Mouse (Mus musculus): ENCODE measurements around the gene Adam12.

Adam12 gene

GRCm38 (mm10) chr7:134149351-134149750, 82.6 kb downstream of the Adam12 start:
- DNase-seq, result no peak

- DNase-seq, result no peak
Measured at GRCm38 (mm10) chr7:134147561-134147960, 84.4 kb downstream of the Adam12 start.

GRCm38 (mm10) chr7:134146821-134147220, 85.1 kb downstream of the Adam12 start:
- no peak for DNase-seq

GRCm38 (mm10) chr7:134144111-134144510, 87.8 kb downstream of the Adam12 start:
- no peak for DNase-seq

- peak; percentile 26 for DNase-seq
Measured at GRCm38 (mm10) chr7:134139291-134139949, 92.5 kb downstream of the Adam12 start.

GRCm38 (mm10) chr7:134132323-134132722, 99.6 kb downstream of the Adam12 start:
- no peak for DNase-seq

GRCm38 (mm10) chr7:134128087-134128522, 103.8 kb downstream of the Adam12 start:
- no peak for DNase-seq

- no peak for DNase-seq
Measured at GRCm38 (mm10) chr7:134121397-134121796, 110.5 kb downstream of the Adam12 start.

- peak; percentile 53 for DNase-seq
Measured at GRCm38 (mm10) chr7:134115438-134115837, 116.5 kb downstream of the Adam12 start.

- no peak for DNase-seq
Measured at GRCm38 (mm10) chr7:134114311-134115188, 117.4 kb downstream of the Adam12 start.

GRCm38 (mm10) chr7:134113829-134114228, 118.1 kb downstream of the Adam12 start:
- DNase-seq, result no peak

- no peak for DNase-seq
Measured at GRCm38 (mm10) chr7:134110116-134110515, 121.8 kb downstream of the Adam12 start.

- no peak for DNase-seq
Measured at GRCm38 (mm10) chr7:134107849-134108248, 124.1 kb downstream of the Adam12 start.

- peak; percentile 49 for DNase-seq
Measured at GRCm38 (mm10) chr7:134099010-134099409, 132.9 kb downstream of the Adam12 start.

GRCm38 (mm10) chr7:134097861-134098260, 134.1 kb downstream of the Adam12 start:
- DNase-seq, result no peak

GRCm38 (mm10) chr7:134093871-134094270, 138.1 kb downstream of the Adam12 start:
- DNase-seq, result no peak

GRCm38 (mm10) chr7:134090764-134091163, 141.2 kb downstream of the Adam12 start:
- DNase-seq, result no peak

GRCm38 (mm10) chr7:134090256-134090655, 141.7 kb downstream of the Adam12 start:
- no peak for DNase-seq

- no peak for DNase-seq
Measured at GRCm38 (mm10) chr7:134088548-134089347, 143.2 kb downstream of the Adam12 start.

- DNase-seq, result no peak
Measured at GRCm38 (mm10) chr7:134085396-134085795, 146.6 kb downstream of the Adam12 start.

GRCm38 (mm10) chr7:134084926-134085325, 147.0 kb downstream of the Adam12 start:
- DNase-seq, result no peak

- DNase-seq, result peak; percentile 24
Measured at GRCm38 (mm10) chr7:134081307-134082072, 150.5 kb downstream of the Adam12 start.
